Mouse (Mus musculus): ENCODE measurements around the gene Gabarapl2. TPM values are rescaled to one million over a fixed set of nuclear protein-coding genes. Genes with fewer than 3 reads are reported as not detected.
"Not testable (repeated sequence)": the region's sequence is repeated elsewhere in the genome, so short reads cannot be mapped to it uniquely, and the experiment has no call there.

Gabarapl2 gene
- polyA plus RNA-seq, 1 experiment from 2014 or later: 287 TPM

GRCm38 (mm10) chr8:111933348-111934076, 7.0 kb upstream of the Gabarapl2 start, which contains the start of gene Tmem231:
Gene Tmem231 (minus strand): TSS chr8:111933881.
- Histone ChIP-seq H3K27me3 (replicated peaks; ENCODE audit: insufficient read depth, low read length) (no peaks in the 10 kb centered on the region), H3K4me2 (replicated peaks; ENCODE audit: low read depth, low read length) (peak within 1 kb of the TSS; percentile 95), H3K4me3 (ENCODE audit: low read depth, low read length) (peak within 1 kb of the TSS; percentile 57), H3K9ac (replicated peaks; ENCODE audit: low read depth) (0 out of 2 replicates have a peak within 1 kb of the TSS, but pooled peaks have one; percentile 34), H3K9me3 (ENCODE audit: low read length) (no peaks in the 10 kb centered on the region), H3K4me1 (ENCODE audit: insufficient read depth, low read depth, low read length) (peaks cover 5% of the 10 kb centered on the region; the same call in 1 of the 2 replicates), H3K27ac (ENCODE audit: low read length) (0 out of 2 replicates have a peak within 1 kb of the TSS, but pooled peaks have one; percentile 5), H3K36me3 (ENCODE audit: insufficient read depth, low read length) (no peaks in the 10 kb centered on the region)
- TF ChIP-seq EP300 (IDR thresholded peaks at IDR 0.05): no peak
- no peak; the same call in 1 of the 2 replicates for TF ChIP-seq CTCF (IDR thresholded peaks at IDR 0.05)
- peak; percentile 99 for ATAC-seq
- peak; percentile 97 for DNase-seq (ENCODE audit: low spot score)
- WGBS: under 1% methylated on average over 53 of the region's 53 CpGs

DNA sequence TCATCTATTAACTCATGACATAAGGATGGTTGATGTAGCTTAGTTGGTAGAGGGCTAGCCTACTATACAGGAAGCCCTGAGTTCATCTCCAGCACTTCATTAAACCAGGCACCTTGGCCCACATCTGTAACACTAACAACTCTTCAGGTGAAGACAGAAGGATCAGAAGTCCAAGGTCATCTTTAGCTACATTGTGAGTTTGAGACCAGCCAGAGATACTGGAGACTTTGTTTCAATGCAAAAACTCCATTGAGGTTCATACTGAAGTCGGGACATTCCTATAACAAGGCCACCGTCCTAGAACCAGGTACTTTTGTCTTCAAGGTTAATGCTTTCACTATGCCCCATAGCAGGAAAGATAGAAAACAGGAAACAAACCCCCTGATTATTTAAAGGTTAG, 6.3 kb upstream of the Gabarapl2 start:
- H3K27ac ChIP-seq (ENCODE audit: low read length): no peak overlapping the region
- H3K4me2 ChIP-seq (replicated peaks; ENCODE audit: low read depth, low read length): no peak overlapping the region
- ATAC-seq (no peak), DNase-seq (ENCODE audit: low spot score) (no peak)
- H3K9ac ChIP-seq (replicated peaks; ENCODE audit: low read depth): no peak overlapping the region
- TF ChIP-seq EP300 (IDR thresholded peaks at IDR 0.05) (no peak), CTCF (IDR thresholded peaks at IDR 0.05) (no peak)
- H3K27me3 ChIP-seq (replicated peaks; ENCODE audit: insufficient read depth, low read length): no peaks in the 10 kb centered on the region
- H3K4me1 ChIP-seq (ENCODE audit: insufficient read depth, low read depth, low read length): peaks cover 5% of the 10 kb centered on the region; the same call in 1 of the 2 replicates
- H3K4me3 ChIP-seq (ENCODE audit: low read depth, low read length): no peak overlapping the region
- H3K9me3 ChIP-seq (ENCODE audit: low read length): no peaks in the 10 kb centered on the region
- no peaks in the 10 kb centered on the region for H3K36me3 ChIP-seq (ENCODE audit: insufficient read depth, low read length)
- 80% methylated on average over 2 of the region's 2 CpGs for WGBS

DNA sequence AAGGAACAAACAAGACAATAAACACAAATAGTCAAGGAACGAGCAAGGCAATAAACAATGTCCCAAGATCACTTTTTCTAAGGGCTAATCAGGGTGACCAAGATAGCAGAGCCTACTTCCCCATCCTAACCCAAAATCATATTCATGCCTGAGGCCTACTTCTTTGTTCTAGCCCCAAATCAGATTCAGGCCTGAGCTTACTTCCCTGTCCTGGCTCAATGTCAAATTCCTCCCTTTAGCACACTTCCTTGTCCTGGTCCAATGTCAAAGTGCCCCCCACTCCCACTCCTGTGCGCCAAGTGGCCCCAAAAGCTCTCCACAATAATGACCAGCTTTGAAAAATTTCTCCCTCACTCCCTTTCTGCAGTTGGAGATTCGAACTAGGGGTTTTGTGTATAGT, 3.3 kb upstream of the Gabarapl2 start:
- H3K36me3 ChIP-seq (ENCODE audit: insufficient read depth, low read length): no peaks in the 10 kb centered on the region
- H3K4me3 ChIP-seq (ENCODE audit: low read depth, low read length): no peak overlapping the region
- no peak overlapping the region for H3K9ac ChIP-seq (replicated peaks; ENCODE audit: low read depth)
- H3K4me2 ChIP-seq (replicated peaks; ENCODE audit: low read depth, low read length): no peak overlapping the region
- DNase-seq (ENCODE audit: low spot score) (no peak), ATAC-seq (no peak)
- H3K4me1 ChIP-seq (ENCODE audit: insufficient read depth, low read depth, low read length): peaks cover 20% of the 10 kb centered on the region; the same call in 1 of the 2 replicates
- WGBS: 57% methylated on average over 3 of the region's 3 CpGs
- no peak for TF ChIP-seq EP300 (IDR thresholded peaks at IDR 0.05)
- no peak for TF ChIP-seq CTCF (IDR thresholded peaks at IDR 0.05)
- H3K9me3 ChIP-seq (ENCODE audit: low read length): no peaks in the 10 kb centered on the region
- H3K27me3 ChIP-seq (replicated peaks; ENCODE audit: insufficient read depth, low read length): no peaks in the 10 kb centered on the region
- H3K27ac ChIP-seq (ENCODE audit: low read length): no peak overlapping the region

GRCm38 (mm10) chr8:111938076-111938985, 2.2 kb upstream of the Gabarapl2 start:
- not testable (repeated sequence) for H3K4me3 ChIP-seq (ENCODE audit: low read depth, low read length); H3K4me2 ChIP-seq (replicated peaks; ENCODE audit: low read depth, low read length); ATAC-seq; H3K27ac ChIP-seq (ENCODE audit: low read length); H3K9me3 ChIP-seq (ENCODE audit: low read length); H3K9ac ChIP-seq (replicated peaks; ENCODE audit: low read depth); H3K36me3 ChIP-seq (ENCODE audit: insufficient read depth, low read length); DNase-seq (ENCODE audit: low spot score); H3K27me3 ChIP-seq (replicated peaks; ENCODE audit: insufficient read depth, low read length)
- WGBS: 86% methylated on average over 8 of the region's 9 CpGs
- H3K4me1 ChIP-seq (ENCODE audit: insufficient read depth, low read depth, low read length): peaks cover 16% of the 10 kb centered on the region; the same call in 1 of the 2 replicates

DNA sequence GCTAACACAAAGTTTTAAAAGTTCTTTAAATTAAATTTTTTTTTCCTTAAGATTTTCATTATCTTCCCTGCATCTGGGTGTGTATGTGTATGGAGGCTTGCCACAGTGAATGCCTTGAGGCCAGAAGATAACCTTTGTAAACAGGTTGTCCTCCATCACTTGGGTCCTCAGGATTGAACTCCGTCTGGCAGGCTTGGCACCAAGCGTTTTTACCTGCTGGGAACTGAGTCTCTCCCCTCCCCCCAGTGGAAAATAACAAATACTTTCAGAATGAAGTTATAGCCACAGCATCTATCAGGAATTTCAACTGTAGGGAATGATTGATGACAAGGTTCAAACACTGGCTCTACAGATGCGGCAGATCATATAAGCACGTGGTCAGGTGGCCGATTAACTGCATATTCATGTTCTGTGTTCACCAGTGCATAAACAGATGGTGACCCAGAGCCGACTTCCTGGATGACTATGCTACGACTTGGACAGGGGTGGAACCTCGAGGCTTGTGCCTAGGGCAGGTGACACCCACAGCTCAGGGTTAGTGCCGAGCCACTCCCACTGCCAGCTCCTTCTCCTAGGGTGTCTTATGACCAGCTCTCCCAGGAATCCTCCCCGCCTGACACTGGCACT, 874 bp upstream of the Gabarapl2 start:
- Histone ChIP-seq H3K36me3 (ENCODE audit: insufficient read depth, low read length) (no peaks in the 10 kb centered on the region), H3K27ac (ENCODE audit: low read length) (peak overlapping the region; percentile 84), H3K4me1 (ENCODE audit: insufficient read depth, low read depth, low read length) (peaks cover 15% of the 10 kb centered on the region; the same call in 1 of the 2 replicates), H3K9me3 (ENCODE audit: low read length) (no peaks in the 10 kb centered on the region), H3K27me3 (replicated peaks; ENCODE audit: insufficient read depth, low read length) (no peaks in the 10 kb centered on the region), H3K9ac (replicated peaks; ENCODE audit: low read depth) (0 out of 2 replicates have a peak overlapping the region, but pooled peaks have one; percentile 3), H3K4me3 (ENCODE audit: low read depth, low read length) (peak overlapping the region; percentile 86), H3K4me2 (replicated peaks; ENCODE audit: low read depth, low read length) (peak overlapping the region; percentile 81)
- TF ChIP-seq EP300 (IDR thresholded peaks at IDR 0.05): no peak
- no peak for TF ChIP-seq CTCF (IDR thresholded peaks at IDR 0.05)
- ATAC-seq: peak; percentile 78
- WGBS: 3% methylated on average over 10 of the region's 10 CpGs
- peak; percentile 86 for DNase-seq (ENCODE audit: low spot score)

Data from lung, postnatal 0 days (tissue).